Mouse (Mus musculus) hindbrain, embryonic 12.5 days (tissue): ENCODE results near the gene Klhl7. TPM values are rescaled to one million over a fixed set of nuclear protein-coding genes. Genes with fewer than 3 reads are reported as not detected.

ENCODE experiments used
- ATAC-seq: fragments of 200-750 bp; cut with Nextera tagmentation; 2 replicates; pipeline ENCODE4 v1.8.0; 2017; ENCODE audit warnings: moderate TSS enrichment; ENCODE audit not compliant: low FRiP score
- H3K27ac ChIP-seq: fragments of 300-500 bp; sonication (generic); 2 replicates; pipeline ENCODE4 v1.5.1; 2016; ENCODE audit warnings: mild to moderate bottlenecking
- H3K27me3 ChIP-seq: fragments of 300-500 bp; sonication (generic); 2 replicates; pipeline ENCODE4 v1.6.1; 2016; ENCODE audit warnings: mild to moderate bottlenecking
- H3K36me3 ChIP-seq: fragments of 300-500 bp; sonication (generic); 2 replicates; pipeline ENCODE4 v1.6.1; 2016; ENCODE audit warnings: mild to moderate bottlenecking
- H3K4me1 ChIP-seq: fragments of 300-500 bp; sonication (generic); 2 replicates; pipeline ENCODE4 v1.6.1; 2016
- H3K4me2 ChIP-seq: fragments of 300-500 bp; sonication (generic); replicated peaks from 2 replicates; pipeline ENCODE4 v1.6.1; 2016; ENCODE audit warnings: mild to moderate bottlenecking
- H3K4me3 ChIP-seq: fragments of 300-500 bp; sonication (generic); 2 replicates; pipeline ENCODE4 v1.5.1; 2016; ENCODE audit warnings: mild to moderate bottlenecking
- H3K9ac ChIP-seq: fragments of 300-500 bp; sonication (generic); 2 replicates; pipeline ENCODE4 v1.6.1; 2016; ENCODE audit warnings: mild to moderate bottlenecking, moderate library complexity
- H3K9me3 ChIP-seq: fragments of 300-500 bp; sonication (generic); replicated peaks from 2 replicates; pipeline ENCODE4 v1.6.1; 2016; ENCODE audit warnings: mild to moderate bottlenecking
- WGBS: fragments of 180-500 bp; shearing (Covaris S2); methylation state at CpG from one replicate; pipeline ENCODE4 v1.1.7; 2016; 5-methylcytosine and 5-hydroxymethylcytosine counted together
- polyA plus RNA-seq: library from polyadenylated mRNA; unstranded; fragments of >200 nt; fragmentation: Nextera tagmentation; extraction: Ambion mirVana; gene quantifications from 2 replicates; pipeline ENCODE4 v1.2.1, GENCODE M21; 2016

Klhl7 gene
- polyA plus RNA-seq, 1 experiment from 2014 or later: 113 TPM

GRCm38 (mm10) chr5:24188476-24188875 lies 88.1 kb downstream of the Klhl7 start:
- Histone ChIP-seq H3K4me1 (no peaks in the 10 kb centered on the region; the same call in 1 of the 2 replicates), H3K9me3 (peaks cover 7% of the 10 kb centered on the region), H3K36me3 (peaks cover 19% of the 10 kb centered on the region), H3K4me2 (no peak overlapping the region), H3K4me3 (no peak overlapping the region), H3K9ac (no peak overlapping the region), H3K27ac (no peak overlapping the region), H3K27me3 (no peaks in the 10 kb centered on the region)
- ATAC-seq: no peak
- 76% methylated on average over 4 of the region's 4 CpGs for WGBS

GRCm38 (mm10) chr5:24191821-24192220 lies 91.4 kb downstream of the Klhl7 start:
- Histone ChIP-seq H3K27ac (no peak overlapping the region), H3K27me3 (no peaks in the 10 kb centered on the region)

GRCm38 (mm10) chr5:24201006-24201405 lies 100.6 kb downstream of the Klhl7 start:
- Histone ChIP-seq H3K4me3 (no peak overlapping the region), H3K4me1 (no peaks in the 10 kb centered on the region), H3K27ac (no peak overlapping the region), H3K27me3 (no peaks in the 10 kb centered on the region), H3K4me2 (no peak overlapping the region), H3K9me3 (no peaks in the 10 kb centered on the region), H3K36me3 (no peaks in the 10 kb centered on the region), H3K9ac (no peak overlapping the region)
- no peak for ATAC-seq
- WGBS: 88% methylated on average over 4 of the region's 4 CpGs

More at GRCm38 (mm10) chr5:24191821-24192220, 91.4 kb downstream of the Klhl7 start:
- no peak overlapping the region for H3K4me2 ChIP-seq
- no peak overlapping the region for H3K4me3 ChIP-seq
- H3K9me3 ChIP-seq: no peaks in the 10 kb centered on the region
- no peak overlapping the region for H3K9ac ChIP-seq
- ATAC-seq: no peak
- H3K36me3 ChIP-seq: 0 out of 2 replicates have a peak, but pooled peaks cover 2% of the 10 kb centered on the region
- WGBS: 89% methylated on average over 2 of the region's 2 CpGs
- no peaks in the 10 kb centered on the region; the same call in 1 of the 2 replicates for H3K4me1 ChIP-seq

- Histone ChIP-seq H3K27ac (no peak overlapping the region), H3K9ac (no peak overlapping the region), H3K27me3 (no peaks in the 10 kb centered on the region), H3K4me1 (no peaks in the 10 kb centered on the region), H3K4me2 (no peak overlapping the region), H3K9me3 (no peaks in the 10 kb centered on the region), H3K36me3 (no peaks in the 10 kb centered on the region), H3K4me3 (no peak overlapping the region)
- no peak for ATAC-seq
- WGBS: 75% methylated on average over 5 of the region's 5 CpGs
Observed at GRCm38 (mm10) chr5:24202492-24202891, 102.1 kb downstream of the Klhl7 start.

GRCm38 (mm10) chr5:24203266-24203665 lies 102.9 kb downstream of the Klhl7 start:
- Histone ChIP-seq H3K36me3 (no peaks in the 10 kb centered on the region), H3K27me3 (no peaks in the 10 kb centered on the region), H3K27ac (no peak overlapping the region), H3K4me3 (no peak overlapping the region), H3K4me1 (no peaks in the 10 kb centered on the region), H3K9me3 (no peaks in the 10 kb centered on the region), H3K4me2 (no peak overlapping the region), H3K9ac (no peak overlapping the region)
- WGBS: 79% methylated on average over 5 of the region's 5 CpGs
- no peak for ATAC-seq

- WGBS: 74% methylated on average over 10 of the region's 10 CpGs
- Histone ChIP-seq H3K9me3 (no peaks in the 10 kb centered on the region), H3K4me1 (no peaks in the 10 kb centered on the region), H3K27ac (no peak overlapping the region), H3K27me3 (no peaks in the 10 kb centered on the region), H3K4me2 (no peak overlapping the region), H3K4me3 (no peak overlapping the region), H3K36me3 (no peaks in the 10 kb centered on the region), H3K9ac (no peak overlapping the region)
- no peak for ATAC-seq
Observed at GRCm38 (mm10) chr5:24207965-24208364, 107.6 kb downstream of the Klhl7 start.

GRCm38 (mm10) chr5:24208505-24208904 lies 108.1 kb downstream of the Klhl7 start:
- H3K27ac ChIP-seq: no peak overlapping the region
- 89% methylated on average over 5 of the region's 5 CpGs for WGBS
- ATAC-seq: no peak
- no peaks in the 10 kb centered on the region for H3K36me3 ChIP-seq
- H3K9ac ChIP-seq: no peak overlapping the region
- no peaks in the 10 kb centered on the region for H3K4me1 ChIP-seq
- H3K4me2 ChIP-seq: no peak overlapping the region
- H3K9me3 ChIP-seq: no peaks in the 10 kb centered on the region
- H3K4me3 ChIP-seq: no peak overlapping the region
- no peaks in the 10 kb centered on the region for H3K27me3 ChIP-seq

Other genes with a start within 250 kb of the Klhl7 start
- 49.5 and 50.0 TPM in 2 replicates for gene Fam126a, start 69.9 kb upstream of the Klhl7 start, polyA plus RNA-seq
- 17.6 and 19.9 TPM in 2 replicates for gene Nupl2, start 64.4 kb downstream of the Klhl7 start, polyA plus RNA-seq